Mouse (Mus musculus): ENCODE data around the gene Wnt3.

Wnt3 gene

DNA sequence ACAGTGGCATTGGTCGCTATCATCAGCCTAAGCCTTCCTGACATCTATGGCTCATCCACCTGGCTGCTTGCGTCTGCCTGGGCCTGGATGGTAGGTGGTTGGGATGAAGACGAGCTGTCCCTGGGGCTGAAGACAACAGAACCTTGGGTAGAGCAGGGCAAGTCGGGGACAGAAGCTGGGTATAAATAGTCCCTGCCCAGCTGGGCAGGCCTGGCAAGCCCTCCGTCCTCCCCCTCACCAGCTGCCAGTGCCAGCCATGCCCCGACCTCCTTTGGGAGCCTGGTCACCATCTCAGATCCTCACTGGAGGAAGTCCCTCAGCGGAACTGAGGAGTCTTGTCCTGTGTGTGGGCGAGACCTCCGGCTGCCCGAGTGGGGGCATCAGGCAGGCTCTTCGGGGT, 30.2 kb downstream of the Wnt3 start:
- peaks cover 11% of the 10 kb centered on the region for H3K4me1 ChIP-seq (replicated peaks; ENCODE audit: low read depth, low read length)
- TF ChIP-seq POU5F1 (IDR thresholded peaks at IDR 0.05; ENCODE audit: borderline replicate concordance, low read length): no peak
- no peak for TF ChIP-seq NANOG (IDR thresholded peaks at IDR 0.05; ENCODE audit: borderline replicate concordance, low read length)
- TF ChIP-seq CTCF (conservative IDR thresholded peaks at IDR 0.05; ENCODE audit: low read length): no peak
- peaks cover 96% of the 10 kb centered on the region for H3K27me3 ChIP-seq (ENCODE audit: insufficient read depth, low read length)
- no peaks in the 10 kb centered on the region for H3K36me3 ChIP-seq (ENCODE audit: insufficient read depth, low read length)
- H3K9me3 ChIP-seq (ENCODE audit: low read length): peaks cover 65% of the 10 kb centered on the region
- no peak overlapping the region for H3K4me3 ChIP-seq (replicated peaks; ENCODE audit: low read length)

- TF ChIP-seq CTCF (conservative IDR thresholded peaks at IDR 0.05; ENCODE audit: low read length) (no peak), POU5F1 (IDR thresholded peaks at IDR 0.05; ENCODE audit: borderline replicate concordance, low read length) (no peak), NANOG (IDR thresholded peaks at IDR 0.05; ENCODE audit: borderline replicate concordance, low read length) (no peak)
- no peak overlapping the region for H3K4me3 ChIP-seq (replicated peaks; ENCODE audit: low read length)
- peaks cover 65% of the 10 kb centered on the region for H3K9me3 ChIP-seq (ENCODE audit: low read length)
- no peaks in the 10 kb centered on the region for H3K36me3 ChIP-seq (ENCODE audit: insufficient read depth, low read length)
- peaks cover 95% of the 10 kb centered on the region for H3K27me3 ChIP-seq (ENCODE audit: insufficient read depth, low read length)
- H3K4me1 ChIP-seq (replicated peaks; ENCODE audit: low read depth, low read length): peaks cover 17% of the 10 kb centered on the region
Observed at GRCm38 (mm10) chr11:103804804-103805203, 30.9 kb downstream of the Wnt3 start.

DNA sequence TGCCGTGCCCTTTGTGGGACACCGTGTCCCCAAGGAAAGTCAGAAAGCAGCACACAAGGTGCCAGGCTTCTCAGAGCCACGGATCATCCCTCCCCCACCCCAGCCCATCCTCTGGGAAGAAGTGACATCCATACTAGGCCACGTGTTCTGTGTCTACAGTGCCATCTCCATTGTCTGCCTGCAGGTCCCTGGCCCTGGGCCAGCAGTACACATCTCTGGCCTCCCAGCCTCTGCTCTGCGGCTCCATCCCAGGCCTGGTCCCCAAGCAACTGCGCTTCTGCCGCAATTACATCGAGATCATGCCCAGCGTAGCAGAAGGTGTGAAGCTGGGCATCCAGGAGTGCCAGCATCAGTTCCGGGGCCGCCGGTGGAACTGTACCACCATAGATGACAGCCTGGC, 34.0 kb downstream of the Wnt3 start:
- H3K36me3 ChIP-seq (ENCODE audit: insufficient read depth, low read length): no peaks in the 10 kb centered on the region

GRCm38 (mm10) chr11:103808771-103809610, 35.0 kb downstream of the Wnt3 start:
- peaks cover 96% of the 10 kb centered on the region for H3K27me3 ChIP-seq (ENCODE audit: insufficient read depth, low read length)
- peaks cover 52% of the 10 kb centered on the region for H3K4me1 ChIP-seq (replicated peaks; ENCODE audit: low read depth, low read length)
- TF ChIP-seq POU5F1 (IDR thresholded peaks at IDR 0.05; ENCODE audit: borderline replicate concordance, low read length) (no peak), NANOG (IDR thresholded peaks at IDR 0.05; ENCODE audit: borderline replicate concordance, low read length) (peak; percentile 44; the same call in 1 of the 2 replicates)
- peak overlapping the region; percentile 72 for H3K4me3 ChIP-seq (replicated peaks; ENCODE audit: low read length)
- no peaks in the 10 kb centered on the region for H3K36me3 ChIP-seq (ENCODE audit: insufficient read depth, low read length)
- peaks cover 46% of the 10 kb centered on the region for H3K9me3 ChIP-seq (ENCODE audit: low read length)

More for the DNA sequence above, 34.0 kb downstream of the Wnt3 start:
- Histone ChIP-seq H3K4me1 (replicated peaks; ENCODE audit: low read depth, low read length) (peaks cover 44% of the 10 kb centered on the region), H3K9me3 (ENCODE audit: low read length) (peaks cover 51% of the 10 kb centered on the region), H3K27me3 (ENCODE audit: insufficient read depth, low read length) (peaks cover 94% of the 10 kb centered on the region), H3K4me3 (replicated peaks; ENCODE audit: low read length) (no peak overlapping the region)
- TF ChIP-seq NANOG (IDR thresholded peaks at IDR 0.05; ENCODE audit: borderline replicate concordance, low read length) (no peak), CTCF (conservative IDR thresholded peaks at IDR 0.05; ENCODE audit: low read length) (no peak), POU5F1 (IDR thresholded peaks at IDR 0.05; ENCODE audit: borderline replicate concordance, low read length) (no peak)

- Histone ChIP-seq H3K4me1 (replicated peaks; ENCODE audit: low read depth, low read length) (peaks cover 53% of the 10 kb centered on the region), H3K27me3 (ENCODE audit: insufficient read depth, low read length) (peaks cover 96% of the 10 kb centered on the region), H3K9me3 (ENCODE audit: low read length) (peaks cover 37% of the 10 kb centered on the region), H3K4me3 (replicated peaks; ENCODE audit: low read length) (peak overlapping the region; percentile 72), H3K36me3 (ENCODE audit: insufficient read depth, low read length) (no peaks in the 10 kb centered on the region)
- no peak for TF ChIP-seq POU5F1 (IDR thresholded peaks at IDR 0.05; ENCODE audit: borderline replicate concordance, low read length)
- TF ChIP-seq NANOG (IDR thresholded peaks at IDR 0.05; ENCODE audit: borderline replicate concordance, low read length): no peak
- TF ChIP-seq CTCF (conservative IDR thresholded peaks at IDR 0.05; ENCODE audit: low read length): no peak
Observed at GRCm38 (mm10) chr11:103809611-103810598, 36.0 kb downstream of the Wnt3 start.

DNA sequence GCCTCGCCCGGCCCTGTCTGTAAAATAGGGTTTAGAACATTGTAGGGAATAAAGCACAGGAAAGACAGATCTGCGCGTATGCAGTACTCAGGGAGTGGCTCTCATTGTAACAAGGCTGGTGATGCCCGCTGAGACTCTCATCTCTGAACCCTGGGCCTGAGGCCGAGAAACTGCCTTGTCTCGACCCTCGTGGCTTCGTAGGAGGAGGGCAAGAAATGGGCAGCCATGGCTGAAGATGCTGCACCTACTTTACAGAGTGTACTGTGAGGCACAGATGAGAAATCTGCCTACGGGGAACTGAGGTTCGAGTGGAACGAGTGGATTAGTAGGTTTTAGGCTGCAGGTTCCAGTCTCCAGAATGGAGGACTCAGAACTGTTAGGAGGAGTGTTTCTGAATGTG, 36.7 kb downstream of the Wnt3 start:
- Histone ChIP-seq H3K36me3 (ENCODE audit: insufficient read depth, low read length) (no peaks in the 10 kb centered on the region), H3K9me3 (ENCODE audit: low read length) (peaks cover 29% of the 10 kb centered on the region), H3K4me3 (replicated peaks; ENCODE audit: low read length) (peak overlapping the region; percentile 72), H3K4me1 (replicated peaks; ENCODE audit: low read depth, low read length) (peaks cover 60% of the 10 kb centered on the region), H3K27me3 (ENCODE audit: insufficient read depth, low read length) (peaks cover 96% of the 10 kb centered on the region)
- no peak for TF ChIP-seq CTCF (conservative IDR thresholded peaks at IDR 0.05; ENCODE audit: low read length)
- no peak for TF ChIP-seq POU5F1 (IDR thresholded peaks at IDR 0.05; ENCODE audit: borderline replicate concordance, low read length)
- no peak for TF ChIP-seq NANOG (IDR thresholded peaks at IDR 0.05; ENCODE audit: borderline replicate concordance, low read length)

DNA sequence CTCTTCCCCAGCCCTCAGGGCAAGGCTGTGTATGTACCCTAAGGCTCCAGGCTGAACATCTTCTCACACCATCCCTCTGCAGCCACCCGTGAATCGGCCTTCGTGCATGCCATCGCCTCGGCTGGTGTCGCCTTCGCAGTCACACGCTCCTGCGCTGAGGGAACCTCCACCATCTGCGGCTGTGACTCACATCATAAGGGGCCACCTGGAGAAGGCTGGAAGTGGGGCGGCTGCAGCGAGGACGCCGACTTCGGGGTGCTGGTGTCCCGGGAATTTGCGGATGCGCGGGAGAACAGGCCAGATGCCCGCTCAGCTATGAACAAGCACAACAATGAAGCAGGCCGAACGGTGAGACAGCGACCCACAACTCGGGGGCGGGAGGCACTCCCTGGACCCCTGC, 37.3 kb downstream of the Wnt3 start:
- Histone ChIP-seq H3K36me3 (ENCODE audit: insufficient read depth, low read length) (no peaks in the 10 kb centered on the region), H3K4me3 (replicated peaks; ENCODE audit: low read length) (0 out of 2 replicates have a peak overlapping the region, but pooled peaks have one; percentile 72)

DNA sequence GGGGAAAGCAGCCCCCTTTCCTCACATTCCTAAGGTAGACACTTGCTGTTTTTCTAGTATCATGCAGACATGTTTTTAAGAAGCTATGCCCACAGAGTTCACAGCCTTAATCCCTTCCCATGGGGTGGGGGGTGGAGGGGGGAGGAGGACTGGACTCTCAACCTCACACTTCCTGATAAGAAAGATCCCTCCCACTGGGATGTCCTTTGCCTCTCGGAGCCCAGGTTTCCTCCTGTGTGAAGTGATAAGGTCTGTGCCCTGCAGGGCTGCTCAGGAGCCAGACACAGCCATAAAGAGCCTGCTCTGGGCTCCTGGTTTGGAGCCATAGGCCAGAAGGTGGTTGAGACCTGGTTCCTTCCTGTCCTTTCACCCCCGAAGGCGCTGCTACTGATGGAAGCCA, 40.9 kb downstream of the Wnt3 start:
- TF ChIP-seq CTCF (conservative IDR thresholded peaks at IDR 0.05; ENCODE audit: low read length) (no peak), NANOG (IDR thresholded peaks at IDR 0.05; ENCODE audit: borderline replicate concordance, low read length) (no peak), POU5F1 (IDR thresholded peaks at IDR 0.05; ENCODE audit: borderline replicate concordance, low read length) (no peak)
- Histone ChIP-seq H3K4me1 (replicated peaks; ENCODE audit: low read depth, low read length) (peaks cover 63% of the 10 kb centered on the region), H3K36me3 (ENCODE audit: insufficient read depth, low read length) (no peaks in the 10 kb centered on the region), H3K4me3 (replicated peaks; ENCODE audit: low read length) (no peak overlapping the region), H3K9me3 (ENCODE audit: low read length) (peaks cover 4% of the 10 kb centered on the region; the same call in 1 of the 2 replicates), H3K27me3 (ENCODE audit: insufficient read depth, low read length) (peaks cover 71% of the 10 kb centered on the region)

More for the DNA sequence above, 37.3 kb downstream of the Wnt3 start:
- TF ChIP-seq NANOG (IDR thresholded peaks at IDR 0.05; ENCODE audit: borderline replicate concordance, low read length) (no peak), CTCF (conservative IDR thresholded peaks at IDR 0.05; ENCODE audit: low read length) (no peak), POU5F1 (IDR thresholded peaks at IDR 0.05; ENCODE audit: borderline replicate concordance, low read length) (no peak)
- Histone ChIP-seq H3K27me3 (ENCODE audit: insufficient read depth, low read length) (peaks cover 96% of the 10 kb centered on the region), H3K9me3 (ENCODE audit: low read length) (peaks cover 23% of the 10 kb centered on the region), H3K4me1 (replicated peaks; ENCODE audit: low read depth, low read length) (peaks cover 66% of the 10 kb centered on the region)
